18 mouse cellular contexts compared by ENCODE assay signal in the genomic region with DNA sequence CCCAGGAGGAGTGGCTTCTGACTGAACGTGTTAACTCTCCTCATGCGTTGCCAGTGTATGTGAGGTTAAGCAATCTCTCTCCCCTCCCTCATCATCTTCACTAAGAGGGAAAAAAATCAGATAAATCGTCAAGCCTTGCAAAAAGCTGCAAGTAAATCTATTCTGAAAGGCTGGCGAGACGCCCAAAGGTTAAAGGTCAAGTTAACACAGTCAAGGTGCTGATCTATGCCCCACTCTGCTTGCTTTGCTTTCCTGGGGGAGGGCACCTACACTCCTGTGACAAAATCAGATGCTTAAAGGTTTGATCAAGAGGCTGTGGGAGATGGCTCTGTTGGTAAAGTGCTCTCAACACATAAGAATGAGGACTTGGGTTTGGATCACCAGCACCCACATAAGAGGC. TPM values are rescaled to one million over a fixed set of nuclear protein-coding genes. Genes with fewer than 3 reads are reported as not detected.
A peak's percentile ranks its signal among the peaks of the same experiment; 100 is the strongest.
DNase-seq lines count a peak whose midpoint lies in the region; TF ChIP-seq lines count a peak whose summit lies in the region.
"Had no signal": no experiment of that assay in that cellular context is flagged by ENCODE, and none has a peak within 500 bp of the region (broad histone marks: within the 10 kb centered on the region; RNA-seq: fewer than 3 reads in every experiment).

No protein-coding gene starts in this region.

- H3K4me3 ChIP-seq in bone marrow, adult 2 months (replicated peaks; ENCODE audit: control insufficient read depth, low read depth, low read length) = no peak overlapping the region
- H3K4me3 ChIP-seq: forebrain, embryonic 13.5 days; heart, embryonic 13.5 days; hindbrain, embryonic 10.5 days; layer of hippocampus, adult 2 months; limb, embryonic 12.5 days; midbrain, embryonic 10.5 days; stomach, embryonic 15.5 days had no signal

- intact Hi-C loops in heart, postnatal 14 days (cut with DNase I) = no loop called here

- no peak for TF ChIP-seq POLR2A in bone marrow, adult 2 months (IDR thresholded peaks at IDR 0.05; ENCODE audit: borderline replicate concordance, control insufficient read depth, low read depth, low read length)

- WGBS in bone marrow, adult 2 months = 72% methylated on average over 5 of the region's 5 CpGs

- peak overlapping the region; percentile 74; the same call in 1 of the 2 replicates for H3K27ac ChIP-seq in bone marrow, adult 2 months (ENCODE audit: control insufficient read depth, insufficient read depth, low read depth, low read length, poor library complexity)
- H3K27ac ChIP-seq: heart, embryonic 13.5 days; limb, embryonic 12.5 days; midbrain, embryonic 10.5 days; stomach, embryonic 15.5 days had no signal

- peak; percentile 26 for DNase-seq in heart, postnatal 4 days
- DNase-seq in heart, postnatal 14 days = no peak
- DNase-seq in lung, postnatal 36 days = peak; percentile 24
- DNase-seq in lung, postnatal 25 days (ENCODE audit: low spot score) = no peak
- DNase-seq in kidney, postnatal 25 days = peak; percentile 90
- DNase-seq in thymus, adult 18-20 months = no peak
- DNase-seq: B cell, adult 2 months; cerebellum, adult 9-10 months; retina, postnatal 1 day; thymus, postnatal 25 days had no signal

- peaks cover 7% of the 10 kb centered on the region for H3K4me1 ChIP-seq in bone marrow, adult 2 months (ENCODE audit: control insufficient read depth, insufficient read depth, low read length)

- no peak for TF ChIP-seq CTCF in bone marrow, adult 2 months (IDR thresholded peaks at IDR 0.05; ENCODE audit: control insufficient read depth, insufficient read depth, low read length)

RNA-seq across cellular contexts. Expression of a gene that starts 51.6 kb away (rescaled TPM):
- total RNA-seq in heart, postnatal 4 days (2021) = 10 to 100 TPM; 66.7 to 70.5 TPM
- total RNA-seq in heart, postnatal 14 days (2021) = 10 to 100 TPM; 46.4 to 46.8 TPM
- polyA plus RNA-seq in bone marrow, adult 2 months (2011; ENCODE audit: insufficient read depth, insufficient read length, low replicate concordance, missing spikeins) = 8.1 and 18.0 TPM in 2 replicates

RNA-seq across cellular contexts. Expression of a gene that starts 52.4 kb away (rescaled TPM):
- total RNA-seq in heart, postnatal 4 days (2021) = 10 to 100 TPM; 42.9 to 43.7 TPM
- 10 to 100 TPM; 28.4 to 31.5 TPM for total RNA-seq in heart, postnatal 14 days (2021)
- polyA plus RNA-seq in bone marrow, adult 2 months (2011; ENCODE audit: insufficient read depth, insufficient read length, low replicate concordance, missing spikeins) = 3.7 and 10.8 TPM in 2 replicates

Comparison
In these comparisons a context has a peak if more than half of its experiments do, and no peak if none do; other contexts are left out.
1. DNase-seq: peak in heart, postnatal 4 days (single experiment), lung, postnatal 36 days (single experiment) and kidney, postnatal 25 days (2 of 2); none in heart, postnatal 14 days (0 of 2), lung, postnatal 25 days (single experiment) and thymus, adult 18-20 months (0 of 2).